26 mouse cellular contexts compared by ENCODE assay signal in the genomic region with DNA sequence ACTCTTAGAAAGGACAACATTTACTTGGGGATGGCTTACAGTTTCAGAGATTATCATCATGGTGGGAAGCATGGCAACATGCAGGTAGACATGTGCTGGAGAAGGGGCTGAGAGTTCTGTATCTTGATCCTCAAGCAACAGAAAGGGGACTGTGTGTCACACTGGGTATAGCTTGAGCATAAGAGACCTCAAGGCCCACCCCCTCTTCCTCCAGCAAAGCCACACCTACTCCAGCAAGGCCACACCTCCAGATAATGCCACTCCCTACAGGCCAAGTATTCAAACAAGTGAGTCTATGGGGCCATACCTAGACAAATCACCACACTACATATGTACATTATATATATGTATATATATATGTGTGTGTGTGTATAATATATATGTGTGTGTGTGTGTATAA.
"Had no signal": no experiment of that assay in that cellular context is flagged by ENCODE, and none has a peak within 500 bp of the region (broad histone marks: within the 10 kb centered on the region; RNA-seq: fewer than 3 reads in every experiment).

No protein-coding gene starts in this region.

- DNase-seq: gastrocnemius, adult 2 months; gastrocnemius, postnatal 10 days; gastrocnemius, postnatal 36 days; heart, adult 18-20 months; heart, postnatal 14 days; heart, postnatal 36 days; kidney, adult 18-20 months; kidney, adult 8-10 months; kidney, postnatal 10 days; kidney, postnatal 25 days; kidney, postnatal 4 days; liver; liver, embryonic 13.5 days had no signal

- H3K4me2 ChIP-seq: heart, embryonic 13.5 days; heart, embryonic 15.5 days; hindbrain, embryonic 13.5 days; hindbrain, embryonic 15.5 days; limb, embryonic 12.5 days; liver, embryonic 11.5 days; liver, embryonic 13.5 days; liver, embryonic 15.5 days had no signal

- H3K9ac ChIP-seq: heart, embryonic 13.5 days; heart, embryonic 15.5 days; hindbrain, embryonic 13.5 days; hindbrain, embryonic 15.5 days; limb, embryonic 12.5 days; liver, embryonic 13.5 days; liver, embryonic 15.5 days had no signal

- ATAC-seq: hindbrain, postnatal 0 days; intestine, postnatal 0 days had no signal

- H3K36me3 ChIP-seq: heart, embryonic 10.5 days; heart, embryonic 13.5 days; heart, embryonic 15.5 days; hindbrain, embryonic 13.5 days; hindbrain, embryonic 15.5 days; limb, embryonic 10.5 days; limb, embryonic 12.5 days; liver, embryonic 13.5 days; liver, embryonic 15.5 days had no signal

- H3K27ac ChIP-seq: gastrocnemius, adult 2 months; heart, embryonic 10.5 days; heart, embryonic 13.5 days; heart, embryonic 15.5 days; hindbrain, embryonic 13.5 days; hindbrain, embryonic 15.5 days; hindbrain, postnatal 0 days; layer of hippocampus, adult 2 months; left cerebral cortex, adult 2 months; limb, embryonic 10.5 days; limb, embryonic 12.5 days; liver, embryonic 13.5 days; liver, embryonic 15.5 days had no signal

- H3K9me3 ChIP-seq: heart, embryonic 15.5 days; hindbrain, embryonic 15.5 days; limb, embryonic 10.5 days; liver, embryonic 15.5 days had no signal

- H3K4me3 ChIP-seq: gastrocnemius, adult 2 months; heart, embryonic 10.5 days; heart, embryonic 13.5 days; heart, embryonic 15.5 days; hindbrain, embryonic 13.5 days; hindbrain, embryonic 15.5 days; layer of hippocampus, adult 2 months; left cerebral cortex, adult 2 months; limb, embryonic 10.5 days; limb, embryonic 12.5 days; liver, embryonic 13.5 days; liver, embryonic 15.5 days had no signal

- H3K27me3 ChIP-seq: heart, embryonic 13.5 days; heart, embryonic 15.5 days; hindbrain, embryonic 13.5 days; hindbrain, embryonic 15.5 days; limb, embryonic 12.5 days had no signal
